Mouse (Mus musculus) stomach, postnatal 0 days (tissue): ENCODE measurements around the gene 1700029H14Rik.

Experiments
- CTCF ChIP-seq: IDR thresholded peaks from 2 replicates; pipeline ENCODE4 v1.5.1; 2016; ENCODE audit warnings: antibody characterized with exemption, low read depth, mild to moderate bottlenecking, moderate library complexity
- EP300 ChIP-seq: optimal IDR thresholded peaks from 2 replicates; pipeline ENCODE3; 2016; ENCODE audit warnings: antibody characterized with exemption

DNA sequence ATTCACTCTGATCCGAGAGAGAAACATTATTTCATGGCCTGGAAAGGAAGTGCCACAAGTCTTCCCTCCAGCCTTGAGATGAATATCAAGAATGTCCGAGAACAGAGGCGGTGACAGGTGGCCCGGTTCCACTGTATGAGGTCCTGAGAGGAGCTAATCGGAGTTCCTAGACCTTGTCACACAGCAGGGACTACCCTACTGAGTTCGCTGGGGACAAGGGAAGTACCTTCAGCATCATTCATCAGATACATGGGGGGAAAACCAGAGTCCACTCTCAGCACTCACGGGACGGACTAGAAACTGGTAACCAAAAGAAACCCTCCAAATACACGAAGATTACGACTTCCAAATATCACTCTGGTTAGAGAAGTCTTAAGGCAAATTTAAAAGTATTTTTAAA, 38.5 kb upstream of the 1700029H14Rik start:
- TF ChIP-seq CTCF = no peak
- TF ChIP-seq EP300 = no peak
